Mouse (Mus musculus): ENCODE data around the gene Nfyc.

DNA sequence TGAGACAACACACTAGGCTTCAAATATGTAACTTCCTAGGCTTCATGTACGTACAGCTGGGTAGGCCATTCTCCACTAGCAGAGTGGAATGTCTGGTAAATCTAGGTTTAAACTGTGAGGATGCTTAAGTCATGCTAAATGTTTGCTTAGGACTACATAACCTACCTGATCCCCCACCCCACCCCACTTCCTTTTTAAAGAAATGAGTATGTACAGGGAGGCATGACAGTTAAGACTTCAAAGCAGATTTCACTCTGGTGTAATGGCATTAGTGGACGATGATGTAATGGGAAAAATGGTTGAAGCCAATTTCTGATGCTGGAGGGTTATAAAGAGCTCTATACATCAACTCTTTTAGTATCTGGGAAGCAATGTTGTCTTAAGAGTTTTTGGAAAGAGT is 38.5 kb downstream of the Nfyc start:
- TF ChIP-seq MXI1 (IDR thresholded peaks at IDR 0.05; ENCODE audit: low read depth, low read length) = no peak
- no peak for TF ChIP-seq MAFK (IDR thresholded peaks at IDR 0.05; ENCODE audit: borderline replicate concordance, low read depth, low read length)
- no peak for TF ChIP-seq POLR2A (IDR thresholded peaks at IDR 0.05; ENCODE audit: control insufficient read depth in 1 of 2, insufficient read depth in 1 of 2, low read depth in 1 of 2, low read length in 2 of 2, poor library complexity in 1 of 2)
- no peak for TF ChIP-seq ZC3H11A (IDR thresholded peaks at IDR 0.05; ENCODE audit: low read depth, low read length)
- no peak for TF ChIP-seq CHD2 (IDR thresholded peaks at IDR 0.05; ENCODE audit: low read length)
- TF ChIP-seq CTCF (IDR thresholded peaks at IDR 0.05 in 2 of 3, conservative IDR thresholded peaks at IDR 0.05 in 1 of 3; ENCODE audit: control insufficient read depth in 1 of 3, insufficient read depth in 1 of 3, low read depth in 2 of 3, low read length in 3 of 3, poor library complexity in 1 of 3, severe bottlenecking in 1 of 3) = no peak
- no peak for TF ChIP-seq USF2 (IDR thresholded peaks at IDR 0.05; ENCODE audit: borderline replicate concordance in 1 of 2, insufficient read depth in 1 of 2, low read depth in 1 of 2, low read length in 2 of 2)
- no peak for TF ChIP-seq MAX (IDR thresholded peaks at IDR 0.05; ENCODE audit: low read length)
- no peak for TF ChIP-seq USF1 (IDR thresholded peaks at IDR 0.05; ENCODE audit: low read depth, low read length)
- TF ChIP-seq RCOR1 (IDR thresholded peaks at IDR 0.05; ENCODE audit: low read depth, low read length) = no peak

Measured in MEL (cell line).